Mouse (Mus musculus) lung, adult 10 weeks (tissue): ENCODE data around the gene Gm49661. TPM values are rescaled to one million over a fixed set of nuclear protein-coding genes. Genes with fewer than 3 reads are reported as not detected.

ENCODE experiments used
- polyA plus RNA-seq: library from polyadenylated mRNA; stranded (reverse); fragments of 350-450 nt; fragmentation: Illumina TruSeq; extraction: RNeasy Lipid Tissue Mini Kit (QIAGEN cat#74804); gene quantifications from one replicate; pipeline ENCODE4 v1.2.3, GENCODE M21; 2014; ENCODE audit warnings: low read depth, low replicate concordance; ENCODE audit not compliant: insufficient read depth

Gm49661 gene
- not detected for polyA plus RNA-seq

DNA sequence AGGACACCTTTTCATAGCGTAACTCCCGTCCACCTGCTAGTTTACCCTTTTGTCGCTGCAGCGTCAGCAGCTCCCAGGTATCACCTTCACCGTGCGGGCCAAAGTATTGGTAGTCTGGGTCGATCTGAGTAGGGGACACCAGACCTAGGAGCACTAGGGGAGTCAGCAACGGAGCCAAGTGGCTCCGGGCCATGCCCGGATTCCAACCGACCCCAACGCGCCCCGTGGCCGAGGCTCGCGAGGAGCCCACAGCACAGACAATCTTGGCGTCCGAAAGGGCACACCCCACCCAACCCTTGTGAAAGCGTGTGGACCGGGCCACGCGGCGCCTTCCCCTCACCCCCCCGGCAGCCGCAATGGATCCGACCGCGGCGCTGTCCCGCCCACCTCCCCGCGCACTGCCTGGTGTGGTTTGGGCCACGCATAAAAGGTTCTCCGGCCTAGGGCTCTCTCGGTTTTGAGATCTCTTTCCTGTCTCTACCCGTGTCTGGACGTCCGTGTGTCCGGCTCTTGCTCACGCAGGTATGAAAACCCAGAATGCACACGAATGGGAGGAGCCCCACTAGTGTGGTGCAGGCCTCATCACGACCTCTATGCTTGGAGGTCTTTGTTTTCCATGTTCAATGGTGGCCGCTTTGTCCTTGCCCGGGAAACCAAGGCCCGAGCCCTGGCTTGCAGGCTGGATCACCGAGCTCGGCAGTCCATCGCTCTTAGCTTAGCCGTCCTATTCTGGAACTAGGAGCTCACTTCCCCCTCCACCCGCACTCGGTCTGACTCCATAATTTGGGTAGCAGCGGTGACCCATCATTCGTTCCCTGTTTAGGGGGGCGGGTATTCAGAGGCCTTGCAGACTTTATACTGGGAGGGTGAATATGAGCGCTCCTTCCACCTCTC, at the start of gene Gm49661, which contains the start of the genes Prdx2 and Rnaseh2a:
Gene Gm49661 (minus strand): TSS at position 193 of the 894 bp plus-strand sequence.
Gene Prdx2 (plus strand): TSS at position 347 of the 894 bp plus-strand sequence.
Gene Rnaseh2a (minus strand): TSS at position 527 of the 894 bp plus-strand sequence.

GRCm38 (mm10) chr8:85014431-85014830, 45.2 kb upstream of the Gm49661 start, which contains the start of gene Best2:
TSS of gene Best2 (minus strand) at chr8:85014531.

DNA sequence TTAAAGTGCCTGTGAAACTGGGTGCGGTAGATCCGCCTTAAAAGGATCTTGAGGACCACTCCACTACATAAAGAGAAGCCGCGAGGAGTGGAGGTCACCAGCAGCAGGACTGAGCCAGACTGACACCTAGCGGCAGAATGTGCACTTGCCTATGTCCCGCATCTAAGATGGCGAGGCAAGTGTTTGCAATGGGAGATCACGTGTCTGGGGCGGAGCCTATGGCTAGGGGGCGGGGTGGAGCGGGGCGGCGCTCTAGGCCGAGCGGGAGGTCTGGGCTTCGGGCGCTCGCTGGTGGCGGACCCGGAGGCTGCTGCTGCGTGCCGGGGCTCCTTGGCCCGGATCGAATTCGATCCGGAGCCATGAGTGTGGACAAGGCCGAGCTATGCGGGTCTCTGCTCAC, 21.1 kb upstream of the Gm49661 start, which contains the start of gene Hook2:
Gene Hook2 (plus strand): TSS at position 255 of the 400 bp plus-strand sequence.

DNA sequence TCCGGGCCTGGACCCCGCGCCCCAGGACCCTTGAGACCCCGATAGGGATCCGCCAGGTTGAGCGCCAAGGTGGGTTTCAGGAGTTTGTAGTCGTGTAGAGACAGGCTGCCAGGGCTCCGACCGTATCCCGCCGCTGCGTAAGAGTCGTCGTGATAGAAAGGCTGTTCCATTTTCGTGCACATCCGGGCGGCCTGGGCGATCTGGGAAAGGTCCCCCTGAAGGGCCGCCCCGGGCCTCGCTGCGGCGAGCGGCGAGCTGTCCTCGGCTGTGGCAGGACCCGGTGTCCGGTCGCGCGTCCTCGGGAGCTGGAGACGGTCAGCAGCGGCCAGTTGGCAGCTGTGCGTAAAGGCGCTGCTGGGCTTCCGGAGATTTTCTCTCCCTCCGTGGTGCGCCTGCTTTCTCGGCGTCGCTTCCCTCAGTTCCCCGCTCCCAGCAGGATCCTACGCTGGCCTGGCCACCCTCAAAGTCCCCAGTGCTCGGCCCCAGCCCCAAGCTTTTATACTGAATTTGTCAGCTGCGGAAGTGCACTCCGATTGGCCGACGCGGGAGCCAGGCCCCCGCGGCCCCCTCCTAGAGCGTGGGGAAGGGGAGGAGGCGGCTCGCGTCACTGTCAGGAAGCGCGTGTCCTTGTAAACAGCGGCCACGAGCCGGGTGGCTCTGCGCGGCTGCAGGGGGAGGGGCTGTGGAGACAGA, 9.2 kb upstream of the Gm49661 start, which contains the start of gene Junb:
Gene Junb (minus strand): TSS at position 471 of the 693 bp plus-strand sequence.

DNA sequence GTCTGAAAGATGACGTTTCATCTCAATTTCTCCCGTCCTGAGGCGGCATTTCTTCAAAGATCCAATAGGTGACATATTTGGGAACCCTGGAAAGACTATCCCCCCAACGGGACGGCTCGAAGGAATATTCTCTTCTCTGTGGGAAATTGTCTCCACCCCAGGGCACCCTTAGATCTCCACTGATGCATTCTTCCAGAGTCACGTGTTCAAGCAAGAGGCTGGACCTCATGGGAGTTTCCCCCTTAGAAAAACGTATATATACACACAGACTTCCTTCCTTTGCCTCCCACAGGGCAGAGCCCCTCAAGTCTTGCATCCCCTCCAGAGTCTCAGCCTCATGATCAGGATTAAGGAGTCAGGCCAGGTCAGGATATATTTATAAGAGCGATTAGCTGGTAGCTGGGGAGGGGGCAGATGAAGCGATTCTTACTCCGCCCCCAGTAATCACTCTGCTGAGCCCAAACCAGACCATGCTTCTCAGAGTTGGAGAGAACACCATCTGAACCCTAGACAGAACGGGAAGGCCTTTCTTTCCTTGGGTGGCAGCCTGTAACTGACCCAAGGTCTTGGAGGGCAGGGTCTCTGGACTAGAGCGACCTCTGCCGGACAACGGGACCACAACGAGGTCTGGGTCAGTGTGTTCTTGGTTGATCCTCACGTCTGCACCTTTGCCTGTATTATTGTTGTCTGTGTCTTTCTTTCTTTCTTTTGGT, 22.5 kb downstream of the Gm49661 start, which contains the start of gene Rtbdn:
Gene Rtbdn (plus strand): TSS at position 464 of the 713 bp plus-strand sequence.

GRCm38 (mm10) chr8:84936962-84937546, 32.2 kb downstream of the Gm49661 start, which contains the start of gene Mast1:
TSS of gene Mast1 (minus strand) at chr8:84937359.

Other genes with a start within 250 kb of the Gm49661 start
- gene G430095P16Rik, start 246.4 kb downstream of the Gm49661 start, polyA plus RNA-seq, result 2.9 TPM
- 17.5 TPM for gene Nfix, start 169.1 kb downstream of the Gm49661 start, polyA plus RNA-seq
- 6.1 TPM for gene Dand5, start 146.6 kb downstream of the Gm49661 start, polyA plus RNA-seq
- 12.6 TPM for gene Gadd45gip1, start 137.9 kb downstream of the Gm49661 start, polyA plus RNA-seq
- 43.6 TPM for gene Rad23a, start 128.8 kb downstream of the Gm49661 start, polyA plus RNA-seq
- 348 TPM for gene Calr, start 122.5 kb downstream of the Gm49661 start, polyA plus RNA-seq
- 20.7 TPM for gene Farsa, start 112.4 kb downstream of the Gm49661 start, polyA plus RNA-seq
- gene Syce2, start 97.3 kb downstream of the Gm49661 start, polyA plus RNA-seq, result 6.5 TPM
- gene Gcdh, start 75.5 kb downstream of the Gm49661 start, polyA plus RNA-seq, result 19.6 TPM
- 0.20 TPM for gene Klf1, start 67.5 kb downstream of the Gm49661 start, polyA plus RNA-seq
- 28.2 TPM for gene Dnase2a, start 60.9 kb downstream of the Gm49661 start, polyA plus RNA-seq
- gene Mast1, start 32.1 kb downstream of the Gm49661 start, polyA plus RNA-seq, result 0.09 TPM
- not detected for gene Rtbdn, start 22.4 kb downstream of the Gm49661 start, polyA plus RNA-seq
- 256 TPM for gene Prdx2, start 154 bp upstream of the Gm49661 start, polyA plus RNA-seq
- gene Rnaseh2a, start 334 bp upstream of the Gm49661 start, polyA plus RNA-seq, result 36.8 TPM
- 59.1 TPM for gene Junb, start 9.3 kb upstream of the Gm49661 start, polyA plus RNA-seq
- 6.5 TPM for gene Hook2, start 21.2 kb upstream of the Gm49661 start, polyA plus RNA-seq
- gene Best2, start 45.1 kb upstream of the Gm49661 start, polyA plus RNA-seq, result not detected
- gene Asna1, start 55.8 kb upstream of the Gm49661 start, polyA plus RNA-seq, result 56.6 TPM
- 138 TPM for gene Trir, start 57.4 kb upstream of the Gm49661 start, polyA plus RNA-seq
- 14.4 TPM for gene Tnpo2, start 67.5 kb upstream of the Gm49661 start, polyA plus RNA-seq
- 13.7 TPM for gene Fbxw9, start 90.6 kb upstream of the Gm49661 start, polyA plus RNA-seq
- gene Gm5741, start 98.5 kb upstream of the Gm49661 start, polyA plus RNA-seq, result not detected
- 31.0 TPM for gene Dhps, start 102.3 kb upstream of the Gm49661 start, polyA plus RNA-seq
- gene Wdr83os, start 111.3 kb upstream of the Gm49661 start, polyA plus RNA-seq, result 89.8 TPM
- 19.6 TPM for gene Wdr83, start 111.9 kb upstream of the Gm49661 start, polyA plus RNA-seq
- gene Man2b1, start 113.8 kb upstream of the Gm49661 start, polyA plus RNA-seq, result 26.8 TPM
- gene Zfp791, start 153.7 kb upstream of the Gm49661 start, polyA plus RNA-seq, result 1.0 TPM
- gene Cks1brt, start 182.5 kb upstream of the Gm49661 start, polyA plus RNA-seq, result not detected